Mouse (Mus musculus): ENCODE data around the gene Lrba.

GRCm38 (mm10) chr3:86768969-86769368, 544.5 kb downstream of the Lrba start:
- TF ChIP-seq CTCF (IDR thresholded peaks at IDR 0.05; ENCODE audit: low read depth), result no peak
- no peak for TF ChIP-seq EP300 (optimal IDR thresholded peaks at IDR 0.05)
